Mouse (Mus musculus): ENCODE data around the gene Ctnnd2. TPM values are rescaled to one million over a fixed set of nuclear protein-coding genes. Genes with fewer than 3 reads are reported as not detected.

Gene Ctnnd2
- total RNA-seq, 2 experiments from 2014 or later = 205 to 208 TPM

DNA sequence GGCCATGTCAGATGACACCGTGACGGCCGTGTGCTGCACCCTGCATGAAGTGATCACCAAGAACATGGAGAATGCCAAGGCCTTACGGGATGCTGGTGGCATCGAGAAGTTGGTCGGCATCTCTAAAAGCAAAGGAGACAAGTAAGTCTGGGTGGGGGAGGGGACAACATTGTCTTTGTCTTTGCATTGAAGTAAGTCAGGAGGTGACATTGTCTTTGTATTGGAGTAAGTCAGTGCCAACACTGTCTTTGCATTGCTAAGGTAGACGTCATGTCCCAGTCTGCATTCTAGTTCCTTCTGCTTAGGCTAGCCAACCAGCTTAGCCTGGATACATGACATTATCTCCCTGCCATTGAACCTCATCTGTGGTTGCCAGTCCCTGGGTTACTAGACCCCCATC is 794.4 kb downstream of the Ctnnd2 start:
- DNase-seq (ENCODE audit: low spot score in 2 of 2) = no peak

DNA sequence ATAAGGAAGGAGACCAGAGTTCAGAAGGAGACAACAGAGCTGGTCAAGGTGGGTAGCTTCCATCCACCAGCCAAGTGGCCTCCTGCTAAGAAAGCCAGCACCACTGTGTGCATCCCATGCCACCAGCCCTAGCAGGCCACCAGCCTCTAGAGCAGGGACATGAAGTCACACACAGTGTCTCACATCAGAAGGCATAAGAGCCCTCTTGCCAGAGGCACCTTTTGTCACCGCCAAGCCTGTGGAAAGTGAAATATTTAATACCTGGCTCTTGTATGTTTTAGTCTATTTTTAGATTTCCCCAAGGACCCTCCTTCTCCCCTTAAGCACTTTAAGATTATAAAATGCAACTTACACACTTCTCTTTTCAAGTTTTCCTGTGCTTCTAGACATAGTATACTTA is 802.0 kb downstream of the Ctnnd2 start:
- no peak for DNase-seq (ENCODE audit: low spot score in 2 of 2)

DNA sequence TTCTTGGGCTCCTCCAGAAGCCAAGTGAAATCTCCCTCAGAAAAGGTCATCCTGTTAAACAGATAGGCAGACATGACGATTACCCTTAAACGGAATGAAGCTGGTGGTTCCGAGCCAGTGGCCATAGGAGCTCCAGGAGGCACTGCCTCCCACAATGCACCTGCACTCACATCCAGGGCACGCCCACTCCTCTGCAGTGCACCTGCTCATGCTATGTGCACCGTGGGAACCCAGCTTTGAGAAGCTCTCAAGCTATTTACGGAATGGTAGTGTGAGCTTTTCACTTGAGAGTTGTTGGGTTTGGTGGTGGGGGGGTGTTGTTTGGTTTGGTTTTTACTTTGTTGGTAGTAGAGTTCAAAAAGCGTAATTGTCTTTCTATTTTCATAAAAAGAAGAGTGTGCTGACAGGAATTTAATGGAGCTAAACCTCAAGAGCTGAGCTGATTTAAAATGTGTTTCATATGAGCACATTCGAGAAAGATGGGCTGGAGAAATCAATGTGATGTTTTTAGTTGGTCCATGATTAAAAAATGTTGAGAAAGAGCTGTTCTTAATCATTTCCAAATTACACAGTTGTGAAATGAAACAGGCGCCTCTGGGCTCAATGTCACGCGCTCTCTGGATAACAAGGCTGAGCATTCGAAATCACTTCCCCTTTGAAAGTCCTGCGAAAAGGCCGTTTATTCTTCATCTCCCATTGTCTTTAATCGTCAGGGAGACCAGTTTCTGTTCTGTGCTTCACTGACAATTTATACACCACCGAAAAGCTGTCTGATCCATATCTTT is 802.8 kb downstream of the Ctnnd2 start:
- DNase-seq (ENCODE audit: low spot score in 2 of 2) = peak in 1 of 2 experiments; percentile 34

DNA sequence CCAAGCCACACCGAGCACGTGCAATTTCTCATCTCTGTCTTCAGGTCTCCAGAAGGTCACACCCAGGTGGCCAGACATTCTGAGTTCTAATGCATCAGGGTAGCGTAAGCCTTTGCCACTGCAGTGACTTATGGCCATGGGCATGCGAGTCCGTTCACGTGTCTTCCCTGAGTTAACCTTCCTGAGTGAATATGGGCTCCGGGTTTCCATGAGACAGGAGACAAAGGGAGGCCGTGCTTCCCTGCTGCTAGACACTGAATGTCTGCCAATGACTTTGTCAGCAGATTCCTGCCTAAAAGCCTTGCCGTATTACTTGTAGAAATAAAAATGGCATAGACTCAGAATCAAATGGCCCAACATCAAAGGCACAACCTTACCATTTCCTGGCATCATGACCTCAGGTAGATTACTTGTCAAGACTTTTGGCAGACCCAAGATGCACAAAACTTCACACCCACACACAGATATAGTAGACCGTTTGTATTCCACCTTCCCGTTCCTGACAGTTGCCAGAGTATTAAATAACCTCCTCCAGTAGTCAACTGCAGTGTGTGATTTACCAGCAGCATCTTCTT is 804.9 kb downstream of the Ctnnd2 start:
- peak in 1 of 2 experiments; percentile 29 for DNase-seq (ENCODE audit: low spot score in 2 of 2)

DNA sequence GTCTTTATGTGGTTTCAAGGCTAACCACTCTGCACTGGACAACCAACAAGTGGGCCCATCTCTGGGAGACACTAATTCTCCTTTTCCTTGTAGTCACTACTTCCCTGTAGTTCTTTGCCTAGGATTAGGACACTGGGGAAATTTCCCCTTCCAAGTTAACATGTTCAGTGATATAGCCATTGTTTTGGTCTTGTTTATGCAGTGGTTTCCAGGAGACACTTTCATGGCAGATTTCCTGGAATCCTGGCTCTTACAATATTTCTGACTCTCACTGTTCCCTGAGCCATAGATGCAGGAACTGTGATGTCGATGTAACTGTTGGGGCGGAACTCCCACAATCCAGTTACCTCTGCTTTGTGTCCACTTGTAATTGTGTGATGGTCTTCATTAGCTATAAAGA is 814.5 kb downstream of the Ctnnd2 start:
- no peak for DNase-seq (ENCODE audit: low spot score in 2 of 2)

DNA sequence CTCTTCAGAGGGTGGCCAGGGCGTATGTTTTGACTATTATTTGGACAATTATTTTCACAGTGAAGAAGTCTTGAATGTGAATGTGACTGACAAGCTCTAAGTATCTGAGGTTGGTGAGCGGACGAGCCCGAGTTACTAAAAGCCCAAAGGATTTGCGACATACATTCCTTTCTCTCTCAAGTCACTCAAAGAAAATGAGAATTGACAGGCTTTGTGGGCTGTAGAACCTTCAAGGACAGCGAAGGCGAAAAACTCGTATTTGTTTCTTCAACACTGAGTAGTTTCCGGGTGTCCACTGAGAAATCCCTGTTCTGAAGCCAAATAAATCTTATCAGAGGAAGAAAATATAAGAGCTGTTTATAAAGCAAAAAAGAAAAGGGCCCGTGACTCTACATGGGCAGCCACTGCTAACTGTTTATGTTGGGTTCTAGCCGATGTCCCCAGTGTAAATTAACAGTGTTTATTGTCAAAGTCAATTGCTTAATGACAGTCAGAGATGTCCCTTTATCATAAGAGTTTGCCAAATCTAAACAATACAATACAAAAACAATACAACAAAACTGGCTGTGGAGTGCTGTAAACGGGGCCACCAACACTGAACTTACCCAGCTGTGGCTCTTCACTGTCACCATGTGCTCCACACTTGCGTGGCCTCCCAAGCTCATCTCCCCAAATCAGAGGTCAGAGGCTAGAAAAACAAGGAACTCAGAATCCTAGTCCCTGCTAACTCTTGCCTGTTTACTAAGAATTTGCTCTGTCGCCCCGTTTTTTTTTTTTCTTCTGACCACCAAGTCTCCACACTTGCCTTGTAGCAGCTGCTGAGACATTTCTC is 818.2 kb downstream of the Ctnnd2 start:
- DNase-seq (ENCODE audit: low spot score in 2 of 2) = no peak

DNA sequence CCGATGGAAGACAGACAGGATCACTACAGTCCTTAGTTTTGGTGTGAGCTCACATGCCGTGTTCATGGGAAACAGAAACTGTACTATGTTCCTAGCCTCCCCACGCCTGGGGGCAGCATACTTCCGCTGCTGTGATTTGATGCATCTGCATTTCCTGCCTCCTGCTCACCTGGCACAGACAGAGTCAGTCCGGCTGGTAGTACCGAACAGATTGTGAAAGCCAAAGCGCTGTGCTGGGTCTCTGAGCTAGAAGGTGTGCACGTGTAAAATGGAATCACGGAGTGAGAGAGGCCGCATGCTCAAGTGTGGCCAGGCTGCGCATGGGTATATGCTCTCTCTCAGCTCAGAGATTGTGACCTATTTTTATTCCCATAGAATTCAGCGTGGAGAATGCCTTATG is 820.0 kb downstream of the Ctnnd2 start:
- DNase-seq (ENCODE audit: low spot score in 2 of 2) = no peak

DNA sequence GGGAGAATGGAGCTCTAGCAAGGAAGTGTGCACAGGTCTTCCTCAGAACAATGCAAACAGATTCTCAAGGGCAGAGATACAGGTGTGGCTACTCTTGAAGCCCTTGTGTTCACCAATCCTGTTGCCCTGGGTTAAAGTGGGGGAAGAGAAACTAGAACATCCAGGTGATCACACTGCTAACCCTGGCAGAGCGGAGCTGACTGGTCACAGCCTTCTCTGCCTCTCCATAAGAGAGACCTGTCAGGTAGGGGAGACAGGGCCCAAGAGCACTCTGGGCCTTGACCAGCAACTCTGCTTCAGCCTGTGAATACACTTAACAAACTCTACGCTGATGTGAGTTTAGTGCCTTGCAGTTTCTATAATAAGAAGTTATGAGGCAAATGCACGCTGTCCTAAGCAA is 820.5 kb downstream of the Ctnnd2 start:
- DNase-seq (ENCODE audit: low spot score in 2 of 2) = no peak

DNA sequence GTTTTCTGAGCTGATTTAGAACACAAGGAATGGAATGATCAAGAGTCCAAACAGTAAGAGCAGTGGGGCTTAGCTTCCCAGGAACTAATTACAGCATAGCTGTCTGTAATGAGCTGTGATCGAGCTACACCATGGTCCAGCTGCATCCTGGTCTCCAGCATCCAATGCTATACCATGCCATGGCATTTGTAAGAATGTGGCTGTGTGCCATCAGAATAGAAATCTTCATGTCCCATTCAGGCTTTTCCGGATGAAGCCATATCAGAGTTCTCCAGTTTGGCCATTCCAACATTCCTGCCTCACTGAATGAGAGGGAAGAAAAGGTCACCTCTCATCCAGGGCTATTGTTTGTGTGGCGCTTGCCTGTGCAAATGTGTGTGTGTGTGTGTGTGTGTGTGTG is 823.0 kb downstream of the Ctnnd2 start:
- DNase-seq (ENCODE audit: low spot score in 2 of 2) = no peak

DNA sequence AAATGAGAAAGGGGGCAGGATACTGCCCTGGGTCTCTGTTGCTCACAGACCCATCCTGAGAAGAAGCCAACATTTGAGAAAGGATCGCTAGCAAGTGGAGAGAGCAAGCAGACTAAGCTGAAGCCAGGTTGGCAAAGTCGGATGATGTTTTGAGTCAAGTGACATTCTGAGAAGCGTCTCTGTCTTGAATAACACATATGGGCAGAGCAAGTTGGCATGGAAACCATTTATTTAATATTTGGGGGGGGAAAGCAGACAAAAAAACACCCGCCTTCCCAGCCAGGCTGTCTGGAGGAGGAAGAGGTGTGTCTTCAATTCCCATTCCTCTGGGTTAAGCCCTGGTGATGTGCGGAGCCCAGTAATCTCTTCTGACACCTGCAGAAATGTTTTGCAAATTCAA is 832.1 kb downstream of the Ctnnd2 start:
- DNase-seq (ENCODE audit: low spot score in 2 of 2) = peak; percentile 9 to 40

DNA sequence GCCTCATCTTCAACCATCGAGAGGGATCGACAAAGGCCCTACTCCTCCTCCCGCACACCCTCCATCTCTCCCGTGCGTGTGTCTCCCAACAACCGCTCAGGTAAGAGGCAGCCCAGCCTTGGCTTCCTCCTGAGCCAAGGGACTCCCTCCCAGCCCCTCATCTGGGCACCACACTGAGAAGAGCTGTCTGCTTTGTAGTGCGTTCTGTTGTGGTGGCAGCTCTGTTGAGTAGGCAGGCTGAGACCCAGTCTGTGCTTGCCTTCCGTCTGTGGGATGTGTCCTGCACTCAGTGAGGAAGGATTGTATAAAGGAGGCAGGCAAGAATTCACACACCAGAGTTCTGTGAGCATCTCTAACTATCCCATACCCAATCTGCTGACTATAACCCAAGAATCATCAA is 832.6 kb downstream of the Ctnnd2 start:
- no peak for DNase-seq (ENCODE audit: low spot score in 2 of 2)

DNA sequence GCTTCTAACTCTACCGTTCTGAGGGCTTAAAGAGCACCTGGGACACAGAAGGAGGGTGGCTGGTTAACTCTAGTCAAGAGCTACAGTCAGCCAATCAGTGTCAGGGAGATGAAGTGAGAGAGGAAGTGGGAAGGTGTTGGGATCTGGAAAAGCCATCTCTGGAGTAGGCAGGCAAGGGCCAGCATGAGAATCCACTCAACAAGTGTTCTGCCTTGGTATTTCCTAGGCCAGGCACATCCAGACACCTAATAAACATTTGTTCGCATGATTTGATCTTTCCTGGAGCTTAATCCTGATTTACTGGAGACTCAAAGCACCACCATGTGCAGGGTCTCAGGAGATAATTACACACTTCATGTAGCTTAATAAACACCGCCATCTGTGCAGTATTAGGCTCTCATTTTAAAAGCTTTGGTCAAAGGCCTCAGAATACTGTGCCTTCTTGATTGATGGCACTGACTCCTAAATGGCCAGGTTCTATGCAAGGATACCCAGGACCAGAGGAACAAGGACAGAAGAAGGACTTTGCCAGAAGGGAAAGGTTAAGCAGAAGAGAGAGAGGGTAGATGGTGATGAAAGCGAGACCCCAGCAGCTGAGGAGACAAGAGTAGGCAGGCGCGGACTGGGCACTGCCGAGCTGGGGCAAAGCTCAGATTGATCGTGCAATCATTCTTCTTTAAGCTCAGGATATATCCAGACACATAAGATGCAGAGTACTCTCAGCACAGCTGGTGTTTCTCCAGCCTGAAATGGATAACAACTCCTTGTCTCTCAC is 833.8 kb downstream of the Ctnnd2 start:
- DNase-seq (ENCODE audit: low spot score in 2 of 2) = no peak

DNA sequence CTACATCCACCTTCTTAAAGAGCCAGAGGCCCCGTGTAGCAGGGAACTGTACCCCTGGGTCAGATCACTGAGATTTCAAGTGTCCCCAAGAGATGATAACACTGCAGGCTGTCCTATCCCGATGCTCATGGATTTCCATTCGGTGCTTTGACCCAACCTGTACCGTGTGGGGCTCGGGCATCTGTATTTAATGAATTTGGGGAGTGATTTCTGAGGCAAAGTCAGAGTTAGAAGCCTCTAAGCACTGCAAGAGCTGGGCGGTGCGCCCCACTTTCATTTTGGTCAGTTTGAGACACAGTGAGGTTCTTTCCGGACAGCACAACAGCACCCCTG is 834.4 kb downstream of the Ctnnd2 start:
- DNase-seq (ENCODE audit: low spot score in 2 of 2) = no peak

DNA sequence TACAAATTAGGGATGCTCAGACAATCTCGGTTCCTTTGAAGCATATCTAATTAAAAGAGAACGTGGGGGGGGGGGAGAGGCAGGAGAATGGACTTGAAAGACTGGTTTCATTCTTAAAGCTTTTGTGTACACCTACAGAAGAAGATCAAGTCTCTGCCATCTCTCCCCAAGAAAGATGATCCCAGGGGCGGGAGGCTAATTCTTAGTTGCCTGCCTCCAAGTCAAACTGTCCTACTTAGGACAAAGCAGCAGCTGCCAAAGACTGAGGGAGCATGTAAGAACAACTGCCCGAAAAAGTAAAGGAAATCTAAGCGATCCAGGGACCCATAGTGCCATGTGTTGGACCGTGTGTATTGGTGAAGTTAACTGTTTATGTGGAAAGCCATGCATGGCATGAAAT is 836.2 kb downstream of the Ctnnd2 start:
- no peak for DNase-seq (ENCODE audit: low spot score in 2 of 2)

DNA sequence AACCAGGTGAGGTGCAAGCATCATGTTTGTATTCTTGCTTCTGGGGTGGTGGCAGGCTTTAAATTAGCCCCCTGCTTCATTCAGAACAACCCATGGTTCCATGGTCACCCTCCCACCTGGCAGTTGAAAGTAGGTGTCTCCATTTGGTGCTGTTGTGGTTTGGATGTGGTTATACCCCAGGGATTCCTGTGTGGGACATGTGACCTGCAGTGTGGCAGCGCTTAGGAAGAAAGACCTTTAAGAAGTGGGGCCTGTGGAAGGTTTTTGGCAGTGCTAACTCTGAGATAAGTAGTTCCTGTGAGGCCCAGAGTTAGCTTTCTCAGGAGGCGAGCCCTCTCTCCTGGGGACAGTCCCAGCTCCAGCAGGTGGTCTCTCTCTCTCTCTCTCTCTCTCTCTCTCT is 848.4 kb downstream of the Ctnnd2 start:
- no peak for DNase-seq (ENCODE audit: low spot score in 2 of 2)

DNA sequence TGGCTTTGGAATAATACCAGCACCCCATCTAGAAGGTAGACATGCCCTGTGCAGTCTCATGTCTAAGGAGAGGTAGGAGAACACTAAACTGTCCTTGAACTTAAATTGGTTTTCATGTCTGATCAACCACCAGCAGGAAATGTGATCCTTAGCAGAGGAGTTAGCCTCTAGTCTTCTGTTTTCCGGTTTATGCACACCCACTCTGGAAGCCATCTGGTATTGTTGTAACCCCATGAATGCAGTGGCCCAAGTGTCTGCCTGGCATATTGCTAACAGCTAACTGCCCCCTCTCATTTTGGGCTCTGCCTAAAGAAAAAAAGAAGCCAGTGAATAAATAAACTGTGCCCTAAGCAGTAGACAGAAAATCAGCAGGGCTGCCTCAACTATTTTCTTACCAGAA is 849.6 kb downstream of the Ctnnd2 start:
- peak; percentile 19 to 38 for DNase-seq (ENCODE audit: low spot score in 2 of 2)

DNA sequence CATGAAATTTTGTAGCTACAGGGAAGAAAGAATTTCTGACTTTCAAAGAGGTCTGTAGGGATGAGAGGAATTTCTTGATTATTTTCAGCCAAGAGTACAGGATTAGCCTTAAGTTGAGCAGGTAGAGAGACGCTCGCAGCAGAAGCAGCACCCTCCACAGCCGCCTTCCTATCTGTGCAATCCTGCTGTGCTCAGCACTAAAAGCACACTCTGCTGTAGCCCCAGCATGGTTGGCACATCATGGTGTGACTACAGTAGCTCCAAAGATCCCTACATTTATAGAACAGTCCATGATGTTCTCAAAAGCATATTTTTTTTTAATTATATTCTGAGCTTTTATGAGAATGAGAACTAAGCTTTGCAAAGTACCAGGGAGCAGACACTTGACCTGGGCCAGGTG is 850.1 kb downstream of the Ctnnd2 start:
- DNase-seq (ENCODE audit: low spot score in 2 of 2) = no peak

DNA sequence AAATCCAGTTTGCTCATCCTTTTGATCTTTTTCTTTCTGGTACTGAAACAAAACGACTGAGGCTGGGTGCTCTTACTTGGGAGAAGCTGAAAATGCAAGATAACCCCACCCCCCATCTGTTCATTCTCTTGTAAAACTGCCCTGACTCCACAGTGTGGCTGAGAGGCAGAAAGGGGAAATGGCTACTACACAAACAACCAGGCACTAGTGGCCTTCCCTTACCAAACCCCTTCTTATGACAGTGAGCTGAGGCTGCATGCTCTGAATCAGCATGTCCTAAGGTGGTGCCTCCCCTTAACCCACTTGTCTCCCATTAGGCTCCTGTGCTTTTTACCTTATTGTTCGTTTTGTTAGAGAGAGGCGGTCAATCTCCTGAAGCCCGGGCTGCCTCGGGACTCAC is 851.4 kb downstream of the Ctnnd2 start:
- DNase-seq (ENCODE audit: low spot score in 2 of 2) = no peak

DNA sequence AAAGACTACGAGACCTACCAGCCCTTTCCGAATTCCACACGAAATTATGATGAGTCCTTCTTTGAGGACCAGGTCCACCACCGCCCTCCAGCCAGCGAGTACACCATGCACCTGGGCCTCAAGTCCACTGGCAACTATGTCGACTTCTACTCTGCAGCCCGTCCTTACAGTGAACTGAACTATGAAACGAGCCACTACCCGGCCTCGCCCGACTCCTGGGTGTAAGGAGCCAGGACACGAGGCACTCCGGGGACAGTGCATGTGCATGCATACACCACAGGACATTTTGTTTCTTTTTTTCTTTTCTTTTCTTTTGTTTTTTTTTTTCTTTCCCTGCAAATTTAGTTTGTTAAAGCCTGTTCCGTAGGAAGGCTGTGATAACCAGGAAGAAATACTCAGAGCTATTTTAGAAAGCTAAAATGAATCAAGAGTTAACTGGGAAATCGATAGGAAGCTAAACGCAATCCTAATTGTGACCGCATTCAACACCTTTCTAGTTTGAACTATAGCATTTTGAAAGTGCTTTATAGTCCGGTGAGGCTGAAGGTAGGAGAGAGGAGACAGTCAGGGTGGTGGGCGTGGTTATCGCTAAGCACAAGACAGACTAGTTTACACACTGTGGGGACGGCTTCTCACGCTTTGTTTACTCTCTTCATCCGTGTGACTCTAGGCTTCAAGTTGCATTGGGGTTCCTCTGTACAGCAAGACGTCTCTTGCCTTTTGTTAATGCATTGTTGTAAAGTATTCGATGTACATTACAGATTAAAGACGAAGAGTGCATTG is 855.2 kb downstream of the Ctnnd2 start:
- DNase-seq (ENCODE audit: low spot score in 2 of 2) = no peak

DNA sequence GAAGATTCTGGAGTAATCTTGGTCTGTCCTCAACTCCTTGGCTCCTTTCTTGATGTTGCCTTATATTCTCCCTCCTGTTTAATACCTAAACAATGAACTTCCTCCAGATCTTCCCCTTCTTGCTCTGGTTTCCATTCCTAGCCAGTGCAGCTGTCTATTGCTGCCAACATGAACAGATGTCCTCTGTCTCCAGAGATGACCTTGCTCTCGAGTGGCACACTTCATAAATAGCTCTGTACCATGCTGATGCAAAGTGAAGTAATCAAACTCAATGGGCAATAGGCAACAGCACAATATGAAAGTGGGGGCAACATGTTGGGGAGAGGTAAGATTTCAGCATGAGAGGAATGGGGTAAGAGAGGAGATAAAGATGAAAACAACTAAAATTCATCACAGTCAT is 872.6 kb downstream of the Ctnnd2 start:
- DNase-seq (ENCODE audit: low spot score in 2 of 2) = no peak

DNA sequence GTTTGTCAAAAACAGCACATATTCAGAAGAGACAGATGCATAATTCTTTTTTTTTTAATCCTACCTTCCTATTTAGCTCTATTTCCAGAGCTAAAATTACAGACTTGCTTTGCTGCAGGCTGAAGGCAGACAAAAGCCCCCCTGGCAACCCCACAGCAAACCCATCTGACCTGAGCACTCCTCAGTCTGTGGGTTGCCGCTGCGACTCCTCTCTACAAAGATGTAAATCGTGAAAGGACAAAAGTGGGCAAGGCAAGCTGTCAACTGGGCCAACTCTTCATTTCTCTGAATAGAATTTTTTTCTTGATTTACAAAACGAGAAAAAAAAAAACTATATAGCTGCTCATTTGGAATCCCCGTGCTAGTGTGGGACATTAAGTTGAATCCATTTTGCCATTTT is 879.1 kb downstream of the Ctnnd2 start:
- DNase-seq (ENCODE audit: low spot score in 2 of 2) = no peak
